Mouse (Mus musculus): Measurements from ENCODE around the gene Arhgef17. TPM values are rescaled to one million over a fixed set of nuclear protein-coding genes. Genes with fewer than 3 reads are reported as not detected.
A peak's percentile ranks its signal among the peaks of the same experiment; 100 is the strongest.

The Arhgef17 gene
- polyA plus RNA-seq, 1 experiment from 2014 or later, result 2.2 TPM

DNA sequence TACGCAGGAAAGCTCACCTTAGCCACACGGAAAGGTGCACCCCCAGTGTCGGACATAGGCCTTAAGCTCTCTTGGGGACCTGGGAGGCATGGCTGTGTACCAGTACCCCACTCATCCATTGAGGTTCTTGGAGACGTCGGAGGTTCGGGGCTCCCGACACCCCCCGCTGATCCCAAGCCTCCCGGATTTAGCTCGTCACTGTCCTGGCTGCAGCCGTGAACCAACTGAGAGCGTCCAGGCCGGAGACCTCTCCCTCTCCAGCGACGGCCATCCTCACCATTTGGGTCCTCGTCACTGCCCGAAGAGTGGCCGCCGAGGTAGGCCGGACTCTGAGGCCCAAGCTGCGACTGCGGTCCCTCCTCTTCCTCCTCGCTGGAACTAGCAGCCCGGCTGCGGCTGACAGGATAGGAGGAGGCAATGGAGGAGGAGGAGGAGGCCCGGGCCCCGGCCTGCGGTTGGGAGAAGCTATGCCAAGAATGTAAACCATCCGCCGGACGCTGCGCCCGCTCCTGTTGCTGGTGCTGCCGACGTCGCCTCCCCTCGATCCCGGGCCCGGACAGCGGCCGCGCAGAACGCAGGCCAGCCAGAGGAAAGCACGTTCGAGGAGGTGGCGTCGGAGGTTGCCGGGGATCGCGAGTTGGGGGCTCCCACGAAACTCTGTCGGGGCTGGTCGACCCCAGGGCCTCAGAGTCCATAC is 1.1 kb downstream of the Arhgef17 start:
- DNase-seq (ENCODE audit: low spot score) (peak; percentile 65), ATAC-seq (ENCODE audit: low FRiP score, low TSS enrichment) (peak; percentile 43; the same call in 1 of the 2 replicates)
- Histone ChIP-seq H3K9ac (ENCODE audit: low read length) (peak overlapping the region; percentile 90), H3K36me3 (ENCODE audit: control insufficient read depth, insufficient read depth, low read length) (no peaks in the 10 kb centered on the region; the same call in 1 of the 2 replicates), H3K9me3 (ENCODE audit: control insufficient read depth, low read length) (no peaks in the 10 kb centered on the region), H3K27me3 (ENCODE audit: control insufficient read depth, insufficient read depth, low read length) (no peaks in the 10 kb centered on the region), H3K4me1 (replicated peaks; ENCODE audit: control insufficient read depth, insufficient read depth) (peaks cover 10% of the 10 kb centered on the region; the same call in 1 of the 2 replicates), H3K4me2 (replicated peaks; ENCODE audit: low read depth) (peak overlapping the region; percentile 83), H3K4me3 (ENCODE audit: low read depth, low read length) (peak overlapping the region; percentile 70), H3K27ac (replicated peaks) (peak overlapping the region; percentile 97)
- TF ChIP-seq EP300 (optimal IDR thresholded peaks at IDR 0.05) (no peak), CTCF (IDR thresholded peaks at IDR 0.05; ENCODE audit: low read depth) (peak; percentile 16; the same call in 1 of the 2 replicates)
- 5% methylated on average over 47 of the region's 53 CpGs for WGBS

DNA sequence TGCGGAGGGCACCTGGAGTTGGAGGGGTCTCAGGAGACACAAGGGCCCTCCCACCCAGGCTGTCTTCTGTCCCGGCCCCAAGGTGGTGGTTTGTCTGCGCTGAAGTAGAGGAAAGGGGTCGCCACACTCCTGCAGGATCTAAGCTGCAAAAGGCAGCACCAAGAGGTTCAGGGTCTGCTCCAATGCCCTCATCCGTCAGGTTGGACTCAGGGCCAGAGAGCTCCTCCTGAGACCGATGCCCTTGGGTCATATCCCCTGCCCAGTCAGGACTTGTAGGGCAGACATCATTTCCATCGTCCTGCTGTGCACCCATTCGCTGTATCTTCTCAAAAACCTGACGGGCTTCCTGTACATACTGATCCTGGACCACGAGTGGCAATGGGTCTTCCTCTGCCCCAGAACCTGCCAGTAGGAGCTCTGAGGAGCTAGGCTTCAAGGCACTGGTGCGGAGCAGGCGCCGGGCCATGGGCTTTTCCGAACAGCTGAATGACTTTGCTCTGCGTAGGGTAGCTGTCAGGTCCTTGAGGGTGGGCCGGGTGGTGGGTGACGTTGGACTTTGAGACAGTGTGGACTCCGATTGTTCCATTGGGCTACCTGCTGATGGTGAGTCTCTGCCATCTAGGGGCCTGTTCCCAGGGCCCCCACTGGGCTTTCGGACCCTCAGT is 2.1 kb downstream of the Arhgef17 start:
- ATAC-seq (ENCODE audit: low FRiP score, low TSS enrichment), result no peak
- H3K27ac ChIP-seq (replicated peaks), result no peak overlapping the region; the same call in 1 of the 2 replicates
- peaks cover 13% of the 10 kb centered on the region for H3K4me1 ChIP-seq (replicated peaks; ENCODE audit: control insufficient read depth, insufficient read depth)
- peak overlapping the region; percentile 83 for H3K4me2 ChIP-seq (replicated peaks; ENCODE audit: low read depth)
- peak overlapping the region; percentile 90 for H3K9ac ChIP-seq (ENCODE audit: low read length)
- peak overlapping the region; percentile 70 for H3K4me3 ChIP-seq (ENCODE audit: low read depth, low read length)
- TF ChIP-seq EP300 (optimal IDR thresholded peaks at IDR 0.05) (no peak), CTCF (IDR thresholded peaks at IDR 0.05; ENCODE audit: low read depth) (no peak)
- no peaks in the 10 kb centered on the region for H3K27me3 ChIP-seq (ENCODE audit: control insufficient read depth, insufficient read depth, low read length)
- H3K9me3 ChIP-seq (ENCODE audit: control insufficient read depth, low read length), result no peaks in the 10 kb centered on the region
- WGBS, result 56% methylated on average over 19 of the region's 19 CpGs
- DNase-seq (ENCODE audit: low spot score), result no peak
- no peaks in the 10 kb centered on the region; the same call in 1 of the 2 replicates for H3K36me3 ChIP-seq (ENCODE audit: control insufficient read depth, insufficient read depth, low read length)

DNA sequence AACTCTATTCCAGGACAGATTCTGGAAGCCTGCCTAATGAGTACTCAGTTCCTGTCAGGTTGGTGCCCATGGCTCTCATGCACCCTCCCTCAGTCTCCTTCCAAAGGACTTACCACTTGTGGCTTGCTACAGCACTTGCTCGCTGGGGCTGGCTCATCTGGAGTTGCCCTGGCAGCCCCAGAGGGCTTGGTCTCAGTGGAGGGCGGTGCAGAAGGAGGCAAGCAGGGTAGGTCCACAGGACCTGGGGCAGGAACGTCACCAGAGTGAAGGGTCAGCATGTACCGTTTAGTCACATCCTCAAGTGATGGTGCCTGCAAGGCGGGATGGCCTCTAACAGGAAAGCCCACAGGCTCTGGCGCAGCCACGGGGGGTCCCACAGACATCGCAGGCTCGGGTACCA is 3.5 kb downstream of the Arhgef17 start:
- H3K9ac ChIP-seq (ENCODE audit: low read length), result peak overlapping the region; percentile 59
- no peak overlapping the region for H3K27ac ChIP-seq (replicated peaks)
- peak overlapping the region; percentile 83 for H3K4me2 ChIP-seq (replicated peaks; ENCODE audit: low read depth)
- H3K4me1 ChIP-seq (replicated peaks; ENCODE audit: control insufficient read depth, insufficient read depth), result peaks cover 18% of the 10 kb centered on the region
- DNase-seq (ENCODE audit: low spot score) (no peak), ATAC-seq (ENCODE audit: low FRiP score, low TSS enrichment) (no peak)
- H3K36me3 ChIP-seq (ENCODE audit: control insufficient read depth, insufficient read depth, low read length), result no peaks in the 10 kb centered on the region; the same call in 1 of the 2 replicates
- peak overlapping the region; percentile 70 for H3K4me3 ChIP-seq (ENCODE audit: low read depth, low read length)
- no peaks in the 10 kb centered on the region for H3K9me3 ChIP-seq (ENCODE audit: control insufficient read depth, low read length)
- TF ChIP-seq EP300 (optimal IDR thresholded peaks at IDR 0.05), result no peak
- TF ChIP-seq CTCF (IDR thresholded peaks at IDR 0.05; ENCODE audit: low read depth), result no peak
- H3K27me3 ChIP-seq (ENCODE audit: control insufficient read depth, insufficient read depth, low read length), result no peaks in the 10 kb centered on the region
- WGBS, result 41% methylated on average over 9 of the region's 9 CpGs

- DNase-seq (ENCODE audit: low spot score) (no peak), ATAC-seq (ENCODE audit: low FRiP score, low TSS enrichment) (no peak)
- Histone ChIP-seq H3K9ac (ENCODE audit: low read length) (peak overlapping the region; percentile 59), H3K4me1 (replicated peaks; ENCODE audit: control insufficient read depth, insufficient read depth) (peaks cover 21% of the 10 kb centered on the region), H3K27me3 (ENCODE audit: control insufficient read depth, insufficient read depth, low read length) (no peaks in the 10 kb centered on the region), H3K4me2 (replicated peaks; ENCODE audit: low read depth) (peak overlapping the region; percentile 83), H3K9me3 (ENCODE audit: control insufficient read depth, low read length) (no peaks in the 10 kb centered on the region), H3K27ac (replicated peaks) (peak overlapping the region; percentile 56), H3K36me3 (ENCODE audit: control insufficient read depth, insufficient read depth, low read length) (no peaks in the 10 kb centered on the region; the same call in 1 of the 2 replicates), H3K4me3 (ENCODE audit: low read depth, low read length) (peak overlapping the region; percentile 70)
- TF ChIP-seq EP300 (optimal IDR thresholded peaks at IDR 0.05) (no peak), CTCF (IDR thresholded peaks at IDR 0.05; ENCODE audit: low read depth) (no peak)
- 18% methylated on average over 7 of the region's 7 CpGs for WGBS
Measured at GRCm38 (mm10) chr7:100927287-100928000, 4.5 kb downstream of the Arhgef17 start.

DNA sequence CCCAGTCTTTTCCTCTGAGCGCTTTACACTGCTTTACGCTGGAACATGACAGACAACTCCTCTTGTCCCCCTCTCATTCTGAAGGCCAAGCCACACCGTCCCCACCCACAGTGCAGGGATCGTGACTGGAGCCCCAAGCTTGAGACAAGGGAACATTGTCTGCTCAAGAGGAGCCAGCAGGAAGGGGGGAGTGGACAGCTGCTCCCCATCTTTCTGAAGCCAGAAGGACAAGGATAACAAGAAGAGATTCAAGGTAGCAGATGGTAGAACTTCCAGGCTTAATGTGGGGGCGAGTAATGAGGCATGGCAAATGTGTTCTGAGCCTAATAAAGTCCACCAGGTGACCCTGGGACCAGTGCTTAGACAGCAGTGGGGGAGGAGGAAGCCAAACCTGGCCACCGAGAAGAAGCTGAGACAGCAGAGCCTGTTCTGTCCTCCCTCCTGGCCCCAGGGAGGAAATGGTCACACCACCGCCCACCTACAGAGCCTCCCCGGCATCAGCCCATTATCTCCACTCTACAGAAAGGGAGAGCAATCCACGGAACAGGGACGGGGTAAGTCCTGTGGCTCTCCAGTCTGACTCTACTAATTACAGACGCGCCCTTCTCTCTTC is 5.5 kb downstream of the Arhgef17 start:
- no peak for ATAC-seq (ENCODE audit: low FRiP score, low TSS enrichment)
- WGBS, result 19% methylated on average over 12 of the region's 12 CpGs
- peak overlapping the region; percentile 59 for H3K9ac ChIP-seq (ENCODE audit: low read length)
- TF ChIP-seq CTCF (IDR thresholded peaks at IDR 0.05; ENCODE audit: low read depth) (no peak), EP300 (optimal IDR thresholded peaks at IDR 0.05) (no peak)
- H3K36me3 ChIP-seq (ENCODE audit: control insufficient read depth, insufficient read depth, low read length), result peaks cover 3% of the 10 kb centered on the region; the same call in 1 of the 2 replicates
- peak overlapping the region; percentile 56 for H3K27ac ChIP-seq (replicated peaks)
- H3K27me3 ChIP-seq (ENCODE audit: control insufficient read depth, insufficient read depth, low read length), result no peaks in the 10 kb centered on the region
- H3K4me1 ChIP-seq (replicated peaks; ENCODE audit: control insufficient read depth, insufficient read depth), result peaks cover 21% of the 10 kb centered on the region
- H3K4me2 ChIP-seq (replicated peaks; ENCODE audit: low read depth), result peak overlapping the region; percentile 83
- no peaks in the 10 kb centered on the region for H3K9me3 ChIP-seq (ENCODE audit: control insufficient read depth, low read length)
- H3K4me3 ChIP-seq (ENCODE audit: low read depth, low read length), result peak overlapping the region; percentile 70
- no peak for DNase-seq (ENCODE audit: low spot score)
